Mouse (Mus musculus) heart, embryonic 14.5 days (tissue): ENCODE measurements at regions not wholly inside any gene's neighbourhood (a gene's known extent, or its start where the extent isn't known, plus 50 kb on each side); places are given as distances from the start of the nearest gene placed in this dataset.

Source experiments
- ATAC-seq: fragments of 200-750 bp; cut with Nextera tagmentation; 2 replicates; pipeline ENCODE4 v1.8.0; 2017; ENCODE audit warnings: low read depth, moderate TSS enrichment; ENCODE audit not compliant: insufficient number of reproducible peaks, insufficient read depth, low FRiP score
- H3K27ac ChIP-seq, 2 experiments: fragments of 200-500 bp in 1 of 2; fragments of 300-500 bp in 1 of 2; sonication (generic) in 1 of 2; replicated peaks in 1 of 2; 2 replicates each; pipeline ENCODE4 v1.5.1; 2012 to 2014; ENCODE audit warnings: low read depth in 2 of 2, low read length in 2 of 2, control low read depth in 1 of 2, mild to moderate bottlenecking in 1 of 2, mixed read lengths in 1 of 2; ENCODE audit not compliant: control insufficient read depth in 1 of 2, insufficient read depth in 1 of 2
- H3K27me3 ChIP-seq: fragments of 300-500 bp; sonication (generic); 2 replicates; pipeline ENCODE4 v1.6.1; 2014; ENCODE audit warnings: mild to moderate bottlenecking, low read length, control low read depth; ENCODE audit not compliant: control insufficient read depth, insufficient read depth
- H3K36me3 ChIP-seq: fragments of 300-500 bp; sonication (generic); 2 replicates; pipeline ENCODE4 v1.6.1; 2014; ENCODE audit warnings: mild to moderate bottlenecking, control low read depth, low read length, mixed read lengths; ENCODE audit not compliant: control insufficient read depth, insufficient read depth
- H3K4me1 ChIP-seq, 2 experiments: fragments of 200-500 bp in 1 of 2; fragments of 300-500 bp in 1 of 2; sonication (generic) in 1 of 2; 2 replicates each; pipeline ENCODE4 v1.6.1; 2012 to 2014; ENCODE audit warnings: low read length in 2 of 2, control low read depth in 1 of 2, mixed read lengths in 1 of 2; ENCODE audit not compliant: control insufficient read depth in 2 of 2, insufficient read depth in 2 of 2
- H3K4me2 ChIP-seq: fragments of 300-500 bp; sonication (generic); 2 replicates; pipeline ENCODE4 v1.6.1; 2014; ENCODE audit warnings: mild to moderate bottlenecking, low read length
- H3K4me3 ChIP-seq, 2 experiments: fragments of 200-500 bp in 1 of 2; fragments of 300-500 bp in 1 of 2; sonication (generic) in 1 of 2; 2 replicates each; pipeline ENCODE4 v1.5.1; 2012 to 2014; ENCODE audit warnings: low read length in 2 of 2, mild to moderate bottlenecking in 2 of 2, control low read depth in 1 of 2, low read depth in 1 of 2, moderate library complexity in 1 of 2; ENCODE audit not compliant: control insufficient read depth in 1 of 2, insufficient read depth in 1 of 2
- H3K9ac ChIP-seq: fragments of 300-500 bp; sonication (generic); 2 replicates; pipeline ENCODE4 v1.6.1; 2014; ENCODE audit warnings: mild to moderate bottlenecking, low read length
- H3K9me3 ChIP-seq: fragments of 300-500 bp; sonication (generic); 2 replicates; pipeline ENCODE4 v1.6.1; 2016; ENCODE audit warnings: low read length, control low read depth; ENCODE audit not compliant: control insufficient read depth
- WGBS: fragments of 180-500 bp; shearing (Covaris S2); extraction: QIAGEN DNeasy Blood & Tissue Kit; methylation state at CpG from one replicate; pipeline ENCODE4 v1.1.7; 2014; 5-methylcytosine and 5-hydroxymethylcytosine counted together

GRCm38 (mm10) chr8:76252161-76253010 lies 646.9 kb upstream of the Nr3c2 start:
- H3K4me3 ChIP-seq, result no peak overlapping the region
- no peak overlapping the region for H3K9ac ChIP-seq
- no peak for ATAC-seq
- no peaks in the 10 kb centered on the region for H3K36me3 ChIP-seq
- no peaks in the 10 kb centered on the region for H3K9me3 ChIP-seq
- no peaks in the 10 kb centered on the region for H3K27me3 ChIP-seq
- H3K4me1 ChIP-seq, result no peaks in the 10 kb centered on the region
- no peak overlapping the region for H3K27ac ChIP-seq
- no peak overlapping the region for H3K4me2 ChIP-seq
- WGBS, result 67% methylated on average over 9 of the region's 9 CpGs
